Mouse (Mus musculus) cerebellum, adult 2 months (tissue): ENCODE data around the gene Slc1a5. TPM values are rescaled to one million over a fixed set of nuclear protein-coding genes. Genes with fewer than 3 reads are reported as not detected.

ENCODE experiments used
- DNase-seq, 2 experiments: peaks; one replicate each; pipeline ENCODE4 v3.0.0; 2021
- H3K27ac ChIP-seq: fragments of 200-500 bp; 2 replicates; pipeline ENCODE4 v1.5.1; 2012; ENCODE audit warnings: low read length, control low read depth, inconsistent platforms; ENCODE audit not compliant: insufficient read depth
- H3K27me3 ChIP-seq: fragments of 200-500 bp; 2 replicates; pipeline ENCODE4 v1.6.1; 2012; ENCODE audit warnings: inconsistent platforms, mild to moderate bottlenecking, low read length, moderate library complexity; ENCODE audit not compliant: control insufficient read depth, insufficient read depth
- H3K4me1 ChIP-seq: fragments of 200-500 bp; 2 replicates; pipeline ENCODE4 v1.6.1; 2011; ENCODE audit warnings: low read length; ENCODE audit not compliant: control insufficient read depth, insufficient read depth
- H3K4me3 ChIP-seq: fragments of 200-500 bp; replicated peaks from 2 replicates; pipeline ENCODE3; 2011; ENCODE audit warnings: mild to moderate bottlenecking, low read depth, low read length, control low read depth; ENCODE audit not compliant: insufficient read depth
- CTCF ChIP-seq: fragments of 200-500 bp; IDR thresholded peaks from 2 replicates; pipeline ENCODE4 v1.5.1; 2011; ENCODE audit warnings: low read depth, mild to moderate bottlenecking, control low read depth, low read length, moderate library complexity, borderline replicate concordance; ENCODE audit not compliant: insufficient read depth
- POLR2A ChIP-seq: fragments of 200-500 bp; IDR thresholded peaks from 2 replicates; pipeline ENCODE4 v1.6.1; 2011; ENCODE audit warnings: low read length, control low read depth, borderline replicate concordance; ENCODE audit not compliant: insufficient read depth
- WGBS: fragments of 180-500 bp; shearing (Covaris S2); methylation state at CpG from one replicate; pipeline ENCODE4 v1.1.7; 2018; 5-methylcytosine and 5-hydroxymethylcytosine counted together
- polyA plus RNA-seq: library from polyadenylated mRNA; depleted of rRNA; stranded (reverse); fragments of >200 nt; gene quantifications from 2 replicates; pipeline ENCODE4 v1.2.3, GENCODE M21; 2012; rRNA removed

Gene Slc1a5
- polyA plus RNA-seq, 1 experiment, result 4.0 TPM

DNA sequence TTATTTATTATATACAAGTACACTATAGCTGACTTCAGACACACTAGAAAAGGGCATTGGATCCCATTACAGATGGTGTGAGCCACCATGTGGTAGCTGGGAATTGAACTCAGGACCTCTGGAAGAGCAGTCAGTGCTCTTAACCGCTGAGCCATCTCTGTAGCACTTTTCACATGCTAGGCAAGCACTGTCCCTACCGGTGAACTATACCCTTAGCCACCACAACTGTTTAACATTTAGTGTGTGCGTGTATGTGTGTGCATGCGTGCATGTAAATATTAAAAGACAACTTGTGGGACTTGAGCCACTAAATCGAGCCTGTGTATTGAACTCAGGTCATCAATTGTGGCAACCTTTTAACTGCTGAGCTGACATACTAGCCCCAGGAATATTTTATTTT is 65.6 kb downstream of the Slc1a5 start:
- Histone ChIP-seq H3K4me1 (no peaks in the 10 kb centered on the region; the same call in 1 of the 2 replicates), H3K27ac (no peak overlapping the region), H3K4me3 (no peak overlapping the region), H3K27me3 (no peaks in the 10 kb centered on the region)
- TF ChIP-seq CTCF, result no peak
- TF ChIP-seq POLR2A, result no peak
- DNase-seq, result no peak
- WGBS, result 94% methylated on average over 5 of the region's 5 CpGs

DNA sequence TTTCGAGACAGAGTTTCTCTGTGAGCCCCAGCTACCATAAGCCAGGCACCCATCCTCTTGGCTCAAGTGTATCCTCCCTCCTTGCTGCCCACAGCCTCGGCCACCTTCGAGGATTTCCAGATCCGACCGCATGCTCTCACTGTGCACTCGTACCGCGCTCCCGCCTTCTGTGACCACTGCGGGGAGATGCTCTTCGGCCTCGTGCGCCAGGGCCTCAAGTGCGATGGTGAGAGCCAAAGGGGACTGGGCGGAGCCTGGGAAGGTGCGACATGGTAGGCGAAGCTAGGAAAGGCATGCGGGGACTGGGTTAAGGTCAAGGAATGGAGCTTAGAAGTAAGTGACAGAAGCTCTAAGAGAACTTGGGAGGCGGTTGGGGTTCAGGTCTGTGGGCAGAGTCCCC is 66.4 kb downstream of the Slc1a5 start:
- no peak for DNase-seq
- Histone ChIP-seq H3K27me3 (no peaks in the 10 kb centered on the region), H3K27ac (no peak overlapping the region), H3K4me3 (no peak overlapping the region), H3K4me1 (no peaks in the 10 kb centered on the region; the same call in 1 of the 2 replicates)
- TF ChIP-seq CTCF (no peak), POLR2A (no peak)
- 85% methylated on average over 19 of the region's 19 CpGs for WGBS

Other genes starting within 250 kb of the Slc1a5 start
- gene Arhgap35, start 166.3 kb upstream of the Slc1a5 start, polyA plus RNA-seq, result 52.0 and 55.3 TPM in 2 replicates
- 0.08 TPM in 1 of 2 replicates, not detected in the other for gene Ceacam15, start 105.6 kb upstream of the Slc1a5 start, polyA plus RNA-seq
- not detected in 2 replicates for gene Ceacam9, start 59.4 kb upstream of the Slc1a5 start, polyA plus RNA-seq
- gene Ap2s1, start 42.9 kb upstream of the Slc1a5 start, polyA plus RNA-seq, result 424 and 454 TPM in 2 replicates
- 158 and 160 TPM in 2 replicates for gene Strn4, start 34.5 kb downstream of the Slc1a5 start, polyA plus RNA-seq
- 38.6 and 38.9 TPM in 2 replicates for gene Fkrp, start 35.4 kb downstream of the Slc1a5 start, polyA plus RNA-seq
- gene Prkd2, start 61.6 kb downstream of the Slc1a5 start, polyA plus RNA-seq, result 6.5 and 7.5 TPM in 2 replicates
- gene Dact3, start 94.0 kb downstream of the Slc1a5 start, polyA plus RNA-seq, result 60.8 and 68.2 TPM in 2 replicates
- gene Gng8, start 110.4 kb downstream of the Slc1a5 start, polyA plus RNA-seq, result 10.0 and 14.0 TPM in 2 replicates
- 0.11 TPM in 2 replicates for gene Ptgir, start 125.2 kb downstream of the Slc1a5 start, polyA plus RNA-seq
- 1,355 and 1,504 TPM in 2 replicates for gene Calm3, start 142.8 kb downstream of the Slc1a5 start, polyA plus RNA-seq
- gene Pnmal2, start 163.3 kb downstream of the Slc1a5 start, polyA plus RNA-seq, result 135 and 136 TPM in 2 replicates
- 27.4 and 29.9 TPM in 2 replicates for gene Pnmal1, start 178.3 kb downstream of the Slc1a5 start, polyA plus RNA-seq
- 33.2 and 34.4 TPM in 2 replicates for gene Gm42372, start 201.7 kb downstream of the Slc1a5 start, polyA plus RNA-seq
- 0.87 and 1.2 TPM in 2 replicates for gene Ccdc8, start 211.4 kb downstream of the Slc1a5 start, polyA plus RNA-seq
- gene Ppp5c, start 246.6 kb downstream of the Slc1a5 start, polyA plus RNA-seq, result 306 and 336 TPM in 2 replicates